Mouse (Mus musculus) thymus, postnatal 10 days (tissue): ENCODE results near the gene Gm20388.
"Not testable (repeated sequence)": the region's sequence is repeated elsewhere in the genome, so short reads cannot be mapped to it uniquely, and the experiment has no call there.

Source experiments
- DNase-seq, 2 experiments: peaks; one replicate each; pipeline ENCODE4 v3.0.0; 2021; ENCODE audit warnings: low spot score in 2 of 2

Gene Gm20388

DNA sequence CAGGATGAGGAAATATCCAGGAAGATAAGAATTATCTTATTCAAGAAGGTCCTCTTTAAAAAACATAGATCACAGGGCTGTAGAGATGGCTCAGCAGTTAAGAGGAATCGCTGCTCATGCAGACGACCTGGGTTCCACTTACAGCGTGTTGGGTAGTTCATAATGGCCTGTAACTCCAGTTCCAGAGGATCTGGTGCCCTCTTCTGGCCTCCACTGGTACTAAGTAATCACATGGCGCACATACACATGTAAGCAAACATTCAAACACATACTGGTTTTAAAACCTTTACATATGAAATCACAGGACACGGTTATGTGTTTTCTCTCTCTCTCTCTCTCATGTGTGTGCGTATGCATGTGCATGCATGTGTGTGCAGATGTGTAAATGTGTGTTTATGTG, 1226.2 kb downstream of the Gm20388 start:
- no peak for DNase-seq

DNA sequence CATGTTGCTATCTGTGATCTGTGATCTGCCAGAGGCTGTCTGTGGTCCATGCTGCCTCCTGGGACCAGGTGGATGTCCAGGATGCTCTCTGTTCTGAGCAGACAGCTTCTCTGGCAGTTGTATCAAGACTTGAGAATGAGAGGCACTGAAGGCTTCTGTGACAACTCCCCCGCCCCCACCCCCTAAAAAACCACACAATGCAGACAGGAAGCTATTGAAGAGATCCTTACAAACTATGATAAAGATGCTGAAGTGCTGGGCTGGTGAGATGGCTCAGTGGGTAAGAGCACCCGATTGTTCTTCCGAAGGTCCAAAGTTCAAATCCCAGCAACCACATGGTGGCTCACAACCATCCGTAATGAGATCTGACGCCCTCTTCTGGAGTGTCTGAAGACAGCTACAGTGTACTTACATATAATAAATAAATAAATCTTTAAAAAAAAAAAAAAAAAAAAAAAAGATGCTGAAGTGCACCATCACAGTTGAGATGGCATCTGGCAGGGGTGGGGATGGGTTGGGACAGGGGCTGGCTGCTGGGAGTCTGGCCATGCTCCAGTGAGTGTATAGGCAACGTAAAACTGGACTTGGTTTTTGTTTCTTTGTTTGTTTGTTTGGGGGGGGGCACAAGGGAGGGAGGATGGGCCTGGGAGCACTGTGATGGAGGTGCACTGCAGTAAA, 1235.0 kb downstream of the Gm20388 start:
- DNase-seq = not testable (repeated sequence)

GRCm38 (mm10) chr8:121148573-121149083, 1238.0 kb downstream of the Gm20388 start:
- no peak for DNase-seq

DNA sequence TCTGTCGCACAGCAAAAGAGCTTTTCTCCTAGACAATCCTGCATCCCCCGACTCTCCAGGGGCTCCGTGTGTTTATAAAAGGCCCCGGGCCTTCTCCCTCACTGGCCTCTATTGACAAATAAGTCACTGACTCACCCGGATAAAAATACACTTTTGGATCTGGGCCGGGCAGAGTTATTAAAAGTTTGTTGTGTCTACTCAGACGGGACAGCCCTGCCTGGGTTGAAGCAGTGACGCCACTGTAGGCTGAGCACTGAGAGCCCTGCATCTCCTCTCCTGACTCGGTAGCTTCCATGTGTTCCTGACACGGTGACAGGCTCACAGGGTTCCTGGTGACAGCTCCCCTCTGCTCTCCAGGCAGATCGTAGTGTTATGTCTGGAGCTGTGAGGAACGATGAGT, 1241.8 kb downstream of the Gm20388 start:
- no peak for DNase-seq

DNA sequence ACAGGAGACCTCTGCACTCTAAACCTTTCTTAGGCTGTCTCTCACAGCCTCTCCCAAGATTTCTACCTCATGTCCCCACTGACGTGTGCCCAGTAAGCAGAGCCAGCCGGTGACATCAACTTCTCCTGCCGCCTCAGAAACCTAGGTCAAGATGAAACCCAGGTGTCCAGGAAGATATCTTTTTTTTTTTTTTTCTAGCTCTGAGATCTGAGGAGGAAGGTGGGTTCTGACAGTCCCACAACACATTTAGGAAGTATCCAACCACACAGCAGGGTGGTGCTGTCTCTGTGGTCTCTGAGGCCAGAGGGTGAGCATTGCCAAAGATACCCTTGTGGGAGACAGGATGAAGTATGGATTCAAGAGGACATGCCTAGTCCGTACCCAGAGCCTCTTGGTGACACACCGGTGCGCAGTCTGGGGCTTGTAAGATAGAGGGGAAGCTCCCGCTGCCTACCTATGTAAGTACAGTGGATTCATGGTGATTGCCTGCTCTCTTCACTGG, 1246.4 kb downstream of the Gm20388 start:
- no peak for DNase-seq

DNA sequence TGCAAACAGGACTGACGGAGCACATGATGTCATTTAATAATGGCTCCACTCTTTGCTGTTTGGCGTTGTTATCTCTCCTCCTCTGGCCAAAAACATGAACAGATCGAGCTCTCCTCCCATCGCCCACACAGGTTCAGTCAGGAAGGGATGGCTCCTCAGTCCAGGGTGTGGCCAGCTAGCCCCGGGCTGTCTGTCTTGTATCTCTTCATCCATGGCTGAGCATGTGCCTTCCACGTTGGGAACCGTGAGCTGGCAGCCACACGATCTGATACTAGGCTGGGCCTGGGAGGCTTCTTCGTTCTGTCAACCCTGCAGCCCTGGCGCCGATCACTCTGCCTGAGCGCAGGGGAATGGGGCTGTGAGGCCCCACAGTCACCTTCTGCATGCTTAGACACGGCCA, 1248.2 kb downstream of the Gm20388 start:
- no peak for DNase-seq

DNA sequence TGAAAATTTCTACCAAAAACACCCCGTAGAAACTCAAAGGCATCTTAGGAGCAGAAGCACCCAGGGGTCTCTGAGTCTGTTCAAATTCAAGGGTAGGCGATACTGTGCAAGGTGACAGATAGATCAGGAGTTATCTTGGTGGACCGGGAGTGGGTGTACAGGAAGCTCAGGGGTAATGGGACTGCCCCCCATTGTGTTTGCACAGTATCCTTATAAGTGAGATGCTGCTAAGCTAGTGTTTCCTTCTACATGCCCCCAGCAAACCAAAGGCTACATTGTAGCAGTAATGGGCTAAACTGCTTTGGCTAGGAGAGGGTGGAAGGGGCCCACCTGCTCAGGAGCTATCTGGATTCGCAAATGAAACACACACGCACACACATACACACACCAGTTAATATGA, 1250.8 kb downstream of the Gm20388 start:
- no peak for DNase-seq

DNA sequence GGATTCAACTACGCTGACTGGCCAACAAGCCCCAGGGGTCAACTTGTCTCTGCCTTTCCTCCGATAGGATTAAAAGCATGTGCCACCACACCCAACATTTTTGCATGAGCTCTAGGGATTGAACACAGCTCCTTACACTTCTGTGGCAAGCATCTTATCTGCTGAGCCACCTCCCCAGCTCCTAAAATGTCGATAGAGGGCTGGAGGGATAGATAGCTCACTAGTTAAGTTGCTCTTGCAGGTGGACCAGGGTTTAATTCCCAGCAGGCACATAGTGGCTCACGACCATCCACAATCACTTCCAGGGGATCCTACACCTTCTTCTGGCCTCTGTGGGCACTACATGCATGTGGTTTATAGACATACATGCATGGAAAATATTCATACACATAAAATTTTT, 1251.8 kb downstream of the Gm20388 start:
- DNase-seq = no peak

- no peak for DNase-seq
Observed at GRCm38 (mm10) chr8:121162906-121163695, 1252.5 kb downstream of the Gm20388 start.

DNA sequence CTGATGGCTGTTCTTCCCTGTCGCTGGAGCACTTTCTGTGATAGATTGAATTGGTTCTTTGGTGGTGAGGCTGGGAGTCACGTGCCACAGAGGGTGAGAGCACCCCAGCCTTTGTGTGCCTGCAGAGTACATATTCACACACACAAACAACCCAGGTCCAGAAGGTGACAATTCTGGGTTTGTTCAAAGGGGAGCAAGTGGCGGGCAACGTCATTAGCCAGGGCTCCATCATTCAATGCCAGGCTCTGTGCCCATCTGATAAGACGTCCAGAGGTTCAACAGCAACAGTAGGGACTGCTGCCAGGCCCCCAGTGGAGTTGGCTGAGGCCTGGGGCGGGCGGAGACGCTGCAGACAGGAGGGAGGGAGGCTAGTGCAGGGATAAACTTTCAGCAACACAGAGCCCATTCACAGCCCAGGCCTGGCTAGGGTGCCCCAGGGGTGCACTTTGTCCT, 1253.4 kb downstream of the Gm20388 start:
- no peak for DNase-seq

DNA sequence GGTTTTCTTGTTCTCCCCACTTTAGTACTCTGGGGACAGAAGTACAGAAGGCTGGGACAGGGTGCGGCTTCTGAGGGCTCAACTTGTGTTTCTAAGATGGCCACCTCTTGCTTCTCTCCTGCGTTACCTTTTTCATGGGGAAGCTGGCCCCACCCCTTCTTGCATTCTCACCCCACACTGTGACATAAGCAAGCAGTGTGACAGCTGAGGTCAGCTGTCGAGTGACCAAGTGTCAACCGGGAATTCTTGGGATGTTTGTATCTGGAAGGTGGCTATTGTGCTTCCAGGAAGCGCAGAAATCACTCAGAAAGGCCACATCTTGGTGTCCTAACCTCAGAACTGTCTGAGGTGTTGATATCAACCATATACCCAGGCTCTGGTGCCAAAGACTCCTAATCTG, 1257.4 kb downstream of the Gm20388 start:
- DNase-seq = no peak

- no peak for DNase-seq
Observed at GRCm38 (mm10) chr8:121170116-121170515, 1259.5 kb downstream of the Gm20388 start.

GRCm38 (mm10) chr8:121170626-121171552, 1260.2 kb downstream of the Gm20388 start:
- no peak for DNase-seq

DNA sequence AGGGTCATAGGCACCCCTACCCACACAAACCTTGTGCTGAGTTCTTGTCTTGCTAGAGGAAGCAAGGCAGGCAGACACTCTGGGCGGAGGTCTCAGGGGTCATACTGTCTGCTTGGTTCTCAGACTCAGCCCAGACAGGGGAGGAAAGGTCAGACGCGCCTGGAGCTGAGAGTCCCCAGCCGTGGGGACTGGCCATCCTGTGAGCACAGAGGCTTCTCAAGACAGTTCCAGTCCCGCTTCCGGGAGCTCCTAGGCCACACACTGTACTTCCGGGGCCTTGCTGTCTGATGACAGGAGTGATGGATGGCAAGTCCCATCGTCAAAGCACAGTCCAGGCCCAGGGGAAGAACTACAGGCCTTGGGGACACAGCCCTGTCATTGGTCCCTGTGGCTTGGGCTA, 1261.9 kb downstream of the Gm20388 start:
- no peak for DNase-seq

GRCm38 (mm10) chr8:121174178-121174577, 1263.5 kb downstream of the Gm20388 start:
- DNase-seq = no peak

- no peak for DNase-seq
Observed at GRCm38 (mm10) chr8:121174721-121175539, 1264.3 kb downstream of the Gm20388 start.

DNA sequence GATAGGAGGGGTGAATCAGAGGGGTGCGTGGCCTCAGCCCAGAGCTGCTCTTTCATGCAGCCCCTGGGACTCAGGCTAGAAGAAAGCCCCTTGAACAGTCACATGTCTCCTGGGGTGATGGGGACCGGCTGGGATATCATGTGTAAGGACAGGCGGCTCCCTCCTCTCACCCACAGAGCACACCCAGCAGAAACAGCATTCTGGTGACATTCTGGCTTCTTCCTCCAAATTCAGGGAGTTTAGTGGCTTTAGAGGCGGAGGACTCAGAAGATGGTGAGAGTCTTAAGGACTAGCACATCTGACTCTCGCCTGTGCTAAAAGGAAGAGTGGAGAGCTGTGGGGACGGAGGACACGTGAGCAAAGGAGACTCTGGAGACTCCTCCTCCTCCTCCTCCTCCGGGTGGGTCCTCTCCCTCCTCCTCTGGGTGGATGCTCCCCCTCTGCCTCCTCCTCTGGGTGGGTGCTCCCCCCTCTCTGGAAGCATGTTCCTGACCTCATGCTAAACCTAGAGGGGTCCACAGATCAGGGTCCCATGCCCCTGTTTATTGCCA, 1265.0 kb downstream of the Gm20388 start:
- DNase-seq = no peak

- no peak for DNase-seq
Observed at GRCm38 (mm10) chr8:121176291-121176690, 1265.7 kb downstream of the Gm20388 start.

DNA sequence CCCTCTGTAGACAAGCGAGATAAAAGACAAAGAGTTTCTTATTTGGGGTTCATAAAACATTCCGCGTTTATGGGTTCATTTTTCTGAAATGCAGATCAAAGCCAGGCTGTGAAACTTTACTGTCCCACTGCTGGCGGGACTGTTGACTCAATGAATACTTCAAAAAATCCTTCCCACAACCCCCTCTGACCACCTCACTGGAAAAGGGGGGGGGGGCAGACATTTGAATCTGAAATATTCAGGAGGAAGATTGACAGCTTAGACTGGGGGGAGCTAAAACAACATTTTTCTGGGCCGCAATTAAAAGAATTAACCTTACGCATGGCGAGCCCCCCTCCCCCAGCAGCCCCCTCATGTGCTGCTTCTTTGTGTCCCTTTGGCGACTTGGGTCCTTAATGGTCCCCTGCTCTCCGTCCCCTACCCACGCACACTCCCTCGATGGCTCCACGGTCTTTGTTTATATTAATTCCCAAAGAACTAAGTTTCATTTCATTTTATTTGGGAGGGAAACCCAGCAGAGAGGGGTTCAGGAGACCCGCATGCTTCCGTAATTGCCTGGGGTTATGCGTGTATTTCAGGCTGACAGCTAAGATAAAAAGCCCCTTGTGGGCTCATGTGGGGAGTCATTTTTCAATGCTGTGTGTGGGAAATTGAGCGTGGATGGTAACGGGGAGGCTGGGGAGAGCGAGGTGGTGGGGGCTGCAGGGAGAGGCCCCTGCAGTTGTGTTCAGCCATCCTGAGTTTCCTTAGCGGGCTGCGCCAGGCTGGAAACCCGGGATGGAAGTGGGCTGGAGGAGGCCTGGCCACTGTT, 1270.0 kb downstream of the Gm20388 start:
- DNase-seq = no peak
